Mouse (Mus musculus) lung, embryonic 16.5 days (tissue): ENCODE measurements around the gene Nlgn1. TPM values are rescaled to one million over a fixed set of nuclear protein-coding genes. Genes with fewer than 3 reads are reported as not detected.
A peak's percentile ranks its signal among the peaks of the same experiment; 100 is the strongest.

Experiments
- ATAC-seq: fragments of 200-750 bp; cut with Nextera tagmentation; 2 replicates; pipeline ENCODE4 v1.8.0; 2017; ENCODE audit warnings: low read depth, mild to moderate bottlenecking, moderate library complexity
- H3K27ac ChIP-seq: fragments of 300-500 bp; sonication (generic); 2 replicates; pipeline ENCODE4 v1.5.1; 2014; ENCODE audit warnings: mild to moderate bottlenecking, control low read depth, low read length
- H3K27me3 ChIP-seq: fragments of 300-500 bp; sonication (generic); 2 replicates; pipeline ENCODE4 v1.6.1; 2014; ENCODE audit warnings: low read depth, low read length, mixed read lengths; ENCODE audit not compliant: control insufficient read depth, insufficient read depth
- H3K36me3 ChIP-seq: fragments of 300-500 bp; sonication (generic); 2 replicates; pipeline ENCODE4 v1.6.1; 2014; ENCODE audit warnings: low read length; ENCODE audit not compliant: control insufficient read depth, insufficient read depth
- H3K4me1 ChIP-seq: fragments of 300-500 bp; sonication (generic); replicated peaks from 2 replicates; pipeline ENCODE4 v1.6.1; 2014; ENCODE audit warnings: low read length, mixed read lengths; ENCODE audit not compliant: control insufficient read depth, insufficient read depth
- H3K4me2 ChIP-seq: fragments of 300-500 bp; sonication (generic); 2 replicates; pipeline ENCODE4 v1.6.1; 2014; ENCODE audit warnings: low read depth, low read length, control low read depth
- H3K4me3 ChIP-seq: fragments of 300-500 bp; sonication (generic); 2 replicates; pipeline ENCODE4 v1.5.1; 2014; ENCODE audit warnings: mild to moderate bottlenecking, low read length, control low read depth
- H3K9ac ChIP-seq: fragments of 300-500 bp; sonication (generic); 2 replicates; pipeline ENCODE4 v1.6.1; 2014; ENCODE audit warnings: low read length, control low read depth
- H3K9me3 ChIP-seq: fragments of 300-500 bp; sonication (generic); 2 replicates; pipeline ENCODE4 v1.6.1; 2016; ENCODE audit warnings: low read length; ENCODE audit not compliant: control insufficient read depth
- WGBS: fragments of 180-500 bp; shearing (Covaris S2); extraction: QIAGEN DNeasy Blood & Tissue Kit; methylation state at CpG from one replicate; pipeline ENCODE4 v1.1.7; 2014; 5-methylcytosine and 5-hydroxymethylcytosine counted together
- polyA plus RNA-seq: library from polyadenylated mRNA; unstranded; fragments of >200 nt; fragmentation: Nextera tagmentation; extraction: Ambion mirVana; gene quantifications from 2 replicates; pipeline ENCODE4 v1.2.1, GENCODE M21; 2015

The Nlgn1 gene
- 1.0 and 2.0 TPM in 2 replicates for polyA plus RNA-seq

- Histone ChIP-seq H3K9ac (peak within 1 kb of the TSS; percentile 48), H3K27me3 (peaks cover 37% of the 10 kb centered on the region)
Observed at GRCm38 (mm10) chr3:26332400-26333238, at the start of gene Nlgn1. Gene Nlgn1 (minus strand): TSS chr3:26332460.

DNA sequence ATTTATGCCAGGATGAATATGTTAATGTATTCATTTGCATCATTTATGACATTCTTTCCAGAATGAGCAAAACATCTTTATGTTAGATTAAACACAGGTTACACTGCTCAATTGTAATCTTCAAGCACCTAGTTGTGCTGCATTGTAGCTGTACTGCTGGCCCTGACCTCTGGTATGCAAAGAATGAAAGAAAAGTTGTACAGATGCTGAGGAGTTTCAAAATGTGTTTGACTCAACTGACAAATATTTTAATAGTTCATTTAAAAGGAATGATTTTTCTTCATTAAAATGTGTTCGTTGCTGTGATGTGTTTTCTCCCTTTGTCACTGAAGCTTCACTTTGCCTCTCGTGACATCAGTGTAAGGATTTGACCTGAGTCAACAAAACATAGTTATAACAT lies 46.0 kb upstream of the Nlgn1 start:
- Histone ChIP-seq H3K4me3 (no peak overlapping the region), H3K27me3 (no peaks in the 10 kb centered on the region), H3K36me3 (no peaks in the 10 kb centered on the region), H3K9ac (no peak overlapping the region), H3K4me2 (no peak overlapping the region), H3K4me1 (no peaks in the 10 kb centered on the region), H3K9me3 (no peaks in the 10 kb centered on the region), H3K27ac (no peak overlapping the region)
- 56% methylated on average over 2 of the region's 2 CpGs for WGBS
- no peak for ATAC-seq

More at GRCm38 (mm10) chr3:26332400-26333238, at the start of gene Nlgn1:
- Histone ChIP-seq H3K4me3 (peak within 1 kb of the TSS; percentile 45), H3K9me3 (no peaks in the 10 kb centered on the region), H3K4me1 (no peaks in the 10 kb centered on the region; the same call in 1 of the 2 replicates), H3K4me2 (peak within 1 kb of the TSS; percentile 77), H3K36me3 (no peaks in the 10 kb centered on the region), H3K27ac (no peak within 1 kb of the TSS)
- no peak for ATAC-seq
- WGBS, result 2% methylated on average over 14 of the region's 14 CpGs

DNA sequence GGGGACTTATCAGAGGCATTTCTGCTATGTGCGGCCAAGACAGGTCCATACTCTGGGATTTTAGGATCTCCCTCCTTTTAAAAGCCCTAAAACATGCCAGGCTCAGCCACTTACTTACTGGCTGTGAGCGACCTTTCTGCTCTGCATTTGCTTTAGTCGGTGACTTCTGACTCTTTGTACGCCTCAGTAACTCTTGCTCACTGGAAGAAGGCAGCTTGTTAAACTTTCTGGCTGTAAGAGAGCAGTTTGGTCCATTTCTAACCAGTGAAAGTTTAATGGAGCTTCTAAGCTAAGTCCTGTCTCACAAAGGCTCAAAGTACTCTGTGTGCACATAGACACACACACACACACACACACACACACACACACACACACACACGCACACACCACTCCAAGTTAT lies 22.8 kb upstream of the Nlgn1 start:
- Histone ChIP-seq H3K9me3 (no peaks in the 10 kb centered on the region), H3K4me1 (no peaks in the 10 kb centered on the region), H3K9ac (no peak overlapping the region), H3K27me3 (no peaks in the 10 kb centered on the region), H3K4me2 (no peak overlapping the region), H3K36me3 (no peaks in the 10 kb centered on the region), H3K4me3 (no peak overlapping the region), H3K27ac (no peak overlapping the region)
- WGBS, result 77% methylated on average over 5 of the region's 5 CpGs
- no peak for ATAC-seq

- Histone ChIP-seq H3K27ac (no peak overlapping the region), H3K4me2 (no peak overlapping the region), H3K9me3 (no peaks in the 10 kb centered on the region), H3K27me3 (no peaks in the 10 kb centered on the region), H3K4me1 (no peaks in the 10 kb centered on the region), H3K9ac (no peak overlapping the region), H3K36me3 (no peaks in the 10 kb centered on the region), H3K4me3 (no peak overlapping the region)
- no peak for ATAC-seq
- 74% methylated on average over 5 of the region's 5 CpGs for WGBS
Observed at GRCm38 (mm10) chr3:26354483-26355030, 22.3 kb upstream of the Nlgn1 start.

- WGBS, result 55% methylated on average over 2 of the region's 2 CpGs
- Histone ChIP-seq H3K9me3 (no peaks in the 10 kb centered on the region), H3K4me2 (no peak overlapping the region), H3K27ac (no peak overlapping the region), H3K4me1 (no peaks in the 10 kb centered on the region; the same call in 1 of the 2 replicates), H3K36me3 (no peaks in the 10 kb centered on the region), H3K4me3 (no peak overlapping the region), H3K9ac (no peak overlapping the region), H3K27me3 (peaks cover 19% of the 10 kb centered on the region)
- no peak for ATAC-seq
Observed at GRCm38 (mm10) chr3:26337495-26337894, 5.2 kb upstream of the Nlgn1 start.

DNA sequence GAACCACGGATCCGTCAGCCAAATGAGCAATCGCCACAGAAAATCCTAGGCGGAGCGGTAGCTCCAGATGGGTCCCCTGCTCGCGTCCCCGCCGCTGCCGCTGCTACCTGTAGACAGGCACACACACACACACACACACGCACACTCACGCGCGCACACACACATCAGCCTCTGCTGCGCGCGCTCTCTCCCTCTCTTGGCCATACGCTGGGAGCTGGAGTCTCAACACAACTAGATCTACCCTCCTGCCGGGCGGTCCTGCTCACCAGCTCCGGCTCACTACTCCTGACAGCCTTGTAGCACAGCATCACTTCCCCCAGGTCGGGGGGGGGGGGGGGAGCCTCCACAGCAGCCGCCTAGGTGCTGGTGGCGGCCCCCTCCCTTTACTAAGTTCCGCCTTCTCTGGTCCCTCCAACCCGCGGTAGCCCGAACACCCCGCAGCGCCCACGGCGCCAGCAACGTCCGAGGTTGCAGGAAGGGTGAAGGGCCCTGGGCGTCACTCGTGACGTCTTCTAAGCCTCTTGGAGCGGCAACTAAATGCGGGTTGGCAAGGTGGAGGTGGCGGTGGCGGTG lies 1.1 kb upstream of the Nlgn1 start:
- Histone ChIP-seq H3K9me3 (no peaks in the 10 kb centered on the region), H3K4me3 (peak overlapping the region; percentile 45), H3K4me1 (no peaks in the 10 kb centered on the region; the same call in 1 of the 2 replicates), H3K9ac (peak overlapping the region; percentile 19; the same call in 1 of the 2 replicates), H3K27me3 (peaks cover 37% of the 10 kb centered on the region), H3K27ac (no peak overlapping the region), H3K4me2 (peak overlapping the region; percentile 77), H3K36me3 (no peaks in the 10 kb centered on the region)
- WGBS, result under 1% methylated on average over 38 of the region's 41 CpGs
- peak; percentile 67 for ATAC-seq

GRCm38 (mm10) chr3:26331177-26332061 lies 841 bp downstream of the Nlgn1 start:
- Histone ChIP-seq H3K4me1 (no peaks in the 10 kb centered on the region; the same call in 1 of the 2 replicates), H3K27ac (no peak overlapping the region), H3K36me3 (no peaks in the 10 kb centered on the region), H3K4me3 (peak overlapping the region; percentile 40), H3K27me3 (peaks cover 37% of the 10 kb centered on the region), H3K4me2 (peak overlapping the region; percentile 73), H3K9ac (peak overlapping the region; percentile 48), H3K9me3 (no peaks in the 10 kb centered on the region)
- peak; percentile 45 for ATAC-seq
- under 1% methylated on average over 59 of the region's 60 CpGs for WGBS

DNA sequence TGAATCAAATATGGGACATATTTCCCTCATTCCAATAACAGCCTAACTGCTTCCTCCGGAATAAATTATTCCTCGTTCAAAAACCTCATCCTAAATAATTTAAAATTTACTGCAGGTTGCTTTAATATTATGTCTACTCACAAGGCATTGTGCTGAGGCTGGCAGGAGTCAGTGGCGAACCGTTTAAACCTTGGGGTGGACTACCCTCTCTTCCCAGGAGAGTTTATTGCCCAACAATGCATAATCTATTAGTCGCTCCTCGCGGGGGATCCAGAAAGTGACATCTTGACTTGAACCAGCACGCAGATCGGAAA lies 1.4 kb downstream of the Nlgn1 start:
- Histone ChIP-seq H3K9me3 (no peaks in the 10 kb centered on the region), H3K27ac (no peak overlapping the region), H3K36me3 (no peaks in the 10 kb centered on the region), H3K4me2 (peak overlapping the region; percentile 73), H3K27me3 (peaks cover 37% of the 10 kb centered on the region), H3K4me1 (no peaks in the 10 kb centered on the region; the same call in 1 of the 2 replicates), H3K4me3 (peak overlapping the region; percentile 40), H3K9ac (no peak overlapping the region)
- 17% methylated on average over 9 of the region's 9 CpGs for WGBS
- ATAC-seq, result no peak
